Mouse (Mus musculus) kidney, embryonic 16.5 days (tissue): ENCODE data around the gene Ift122. TPM values are rescaled to one million over a fixed set of nuclear protein-coding genes. Genes with fewer than 3 reads are reported as not detected.
A peak's percentile ranks its signal among the peaks of the same experiment; 100 is the strongest.

ENCODE experiments used
- ATAC-seq: fragments of 200-750 bp; cut with Nextera tagmentation; 2 replicates; pipeline ENCODE4 v1.8.0; 2017; ENCODE audit warnings: moderate TSS enrichment; ENCODE audit not compliant: low FRiP score, low TSS enrichment
- H3K27ac ChIP-seq: fragments of 300-500 bp; sonication (generic); 2 replicates; pipeline ENCODE4 v1.5.1; 2014; ENCODE audit warnings: low read length
- H3K27me3 ChIP-seq: fragments of 300-500 bp; sonication (generic); 2 replicates; pipeline ENCODE4 v1.6.1; 2014; ENCODE audit warnings: low read length, control low read depth, mixed read lengths; ENCODE audit not compliant: insufficient read depth
- H3K36me3 ChIP-seq: fragments of 300-500 bp; sonication (generic); 2 replicates; pipeline ENCODE4 v1.6.1; 2014; ENCODE audit warnings: low read length, control low read depth, mixed read lengths; ENCODE audit not compliant: insufficient read depth
- H3K4me1 ChIP-seq: fragments of 300-500 bp; sonication (generic); 2 replicates; pipeline ENCODE4 v1.6.1; 2014; ENCODE audit warnings: low read length, control low read depth, mixed read lengths; ENCODE audit not compliant: insufficient read depth
- H3K4me2 ChIP-seq: fragments of 300-500 bp; sonication (generic); replicated peaks from 2 replicates; pipeline ENCODE4 v1.6.1; 2014; ENCODE audit warnings: low read depth, low read length
- H3K4me3 ChIP-seq: fragments of 300-500 bp; sonication (generic); 2 replicates; pipeline ENCODE4 v1.5.1; 2014; ENCODE audit warnings: mild to moderate bottlenecking, low read length
- H3K9ac ChIP-seq: fragments of 300-500 bp; sonication (generic); replicated peaks from 2 replicates; pipeline ENCODE4 v1.6.1; 2014; ENCODE audit warnings: low read length
- H3K9me3 ChIP-seq: fragments of 300-500 bp; sonication (generic); 2 replicates; pipeline ENCODE4 v1.6.1; 2016; ENCODE audit warnings: low read length, control low read depth
- WGBS: fragments of 180-500 bp; shearing (Covaris S2); extraction: QIAGEN DNeasy Blood & Tissue Kit; methylation state at CpG from one replicate; pipeline ENCODE4 v1.1.7; 2014; 5-methylcytosine and 5-hydroxymethylcytosine counted together
- polyA plus RNA-seq: library from polyadenylated mRNA; unstranded; fragments of >200 nt; fragmentation: Nextera tagmentation; extraction: Ambion mirVana; gene quantifications from 2 replicates; pipeline ENCODE4 v1.2.1, GENCODE M21; 2015

Gene Ift122
- polyA plus RNA-seq, 1 experiment from 2014 or later, result 38.4 TPM

- 92% methylated on average over 4 of the region's 4 CpGs for WGBS
Observed at GRCm38 (mm10) chr6:115845006-115845405, 8.3 kb upstream of the Ift122 start.

GRCm38 (mm10) chr6:115846640-115847411, 6.4 kb upstream of the Ift122 start:
- peak overlapping the region; percentile 21; the same call in 1 of the 2 replicates for H3K27ac ChIP-seq
- H3K9ac ChIP-seq, result 0 out of 2 replicates have a peak overlapping the region, but pooled peaks have one; percentile 19
- H3K27me3 ChIP-seq, result no peaks in the 10 kb centered on the region
- H3K4me3 ChIP-seq, result no peak overlapping the region
- H3K9me3 ChIP-seq, result no peaks in the 10 kb centered on the region
- peaks cover 26% of the 10 kb centered on the region; the same call in 1 of the 2 replicates for H3K36me3 ChIP-seq
- WGBS, result 39% methylated on average over 7 of the region's 8 CpGs
- peaks cover 4% of the 10 kb centered on the region; the same call in 1 of the 2 replicates for H3K4me1 ChIP-seq
- H3K4me2 ChIP-seq, result no peak overlapping the region
- peak; percentile 51; the same call in 1 of the 2 replicates for ATAC-seq

More at GRCm38 (mm10) chr6:115845006-115845405, 8.3 kb upstream of the Ift122 start:
- H3K36me3 ChIP-seq, result peaks cover 25% of the 10 kb centered on the region; the same call in 1 of the 2 replicates
- H3K4me1 ChIP-seq, result 0 out of 2 replicates have a peak, but pooled peaks cover 3% of the 10 kb centered on the region
- H3K9ac ChIP-seq, result no peak overlapping the region
- H3K9me3 ChIP-seq, result no peaks in the 10 kb centered on the region
- H3K4me2 ChIP-seq, result no peak overlapping the region
- H3K27ac ChIP-seq, result no peak overlapping the region
- no peaks in the 10 kb centered on the region for H3K27me3 ChIP-seq
- no peak for ATAC-seq
- no peak overlapping the region for H3K4me3 ChIP-seq

GRCm38 (mm10) chr6:115848598-115849304, 4.5 kb upstream of the Ift122 start:
- peaks cover 16% of the 10 kb centered on the region; the same call in 1 of the 2 replicates for H3K36me3 ChIP-seq
- H3K9ac ChIP-seq, result no peak overlapping the region
- no peak overlapping the region for H3K4me3 ChIP-seq
- H3K9me3 ChIP-seq, result no peaks in the 10 kb centered on the region
- no peak overlapping the region for H3K27ac ChIP-seq
- peaks cover 10% of the 10 kb centered on the region for H3K4me1 ChIP-seq
- H3K4me2 ChIP-seq, result no peak overlapping the region
- no peaks in the 10 kb centered on the region for H3K27me3 ChIP-seq
- no peak for ATAC-seq
- WGBS, result 92% methylated on average over 10 of the region's 10 CpGs

GRCm38 (mm10) chr6:115852446-115853090, 702 bp upstream of the Ift122 start:
- Histone ChIP-seq H3K4me1 (peaks cover 17% of the 10 kb centered on the region), H3K4me3 (peak overlapping the region; percentile 62), H3K27me3 (no peaks in the 10 kb centered on the region), H3K36me3 (peaks cover 11% of the 10 kb centered on the region; the same call in 1 of the 2 replicates), H3K27ac (peak overlapping the region; percentile 92), H3K4me2 (peak overlapping the region; percentile 60), H3K9ac (peak overlapping the region; percentile 70), H3K9me3 (no peaks in the 10 kb centered on the region)
- 4% methylated on average over 20 of the region's 20 CpGs for WGBS
- ATAC-seq, result no peak; the same call in 1 of the 2 replicates

- no peaks in the 10 kb centered on the region for H3K9me3 ChIP-seq
- peak overlapping the region; percentile 62 for H3K4me3 ChIP-seq
- WGBS, result 44% methylated on average over 7 of the region's 7 CpGs
- peak overlapping the region; percentile 61 for H3K27ac ChIP-seq
- H3K27me3 ChIP-seq, result no peaks in the 10 kb centered on the region
- H3K9ac ChIP-seq, result peak overlapping the region; percentile 58
- H3K36me3 ChIP-seq, result peaks cover 9% of the 10 kb centered on the region; the same call in 1 of the 2 replicates
- peak overlapping the region; percentile 55 for H3K4me2 ChIP-seq
- H3K4me1 ChIP-seq, result peaks cover 17% of the 10 kb centered on the region
- ATAC-seq, result no peak
Observed at GRCm38 (mm10) chr6:115853985-115854384, 715 bp downstream of the Ift122 start.

GRCm38 (mm10) chr6:115854432-115854831, 1.2 kb downstream of the Ift122 start:
- no peak overlapping the region for H3K4me2 ChIP-seq
- H3K27me3 ChIP-seq, result no peaks in the 10 kb centered on the region
- no peaks in the 10 kb centered on the region for H3K9me3 ChIP-seq
- no peak overlapping the region for H3K4me3 ChIP-seq
- no peak overlapping the region for H3K27ac ChIP-seq
- peaks cover 21% of the 10 kb centered on the region for H3K4me1 ChIP-seq
- 72% methylated on average over 2 of the region's 2 CpGs for WGBS
- H3K9ac ChIP-seq, result no peak overlapping the region
- H3K36me3 ChIP-seq, result peaks cover 5% of the 10 kb centered on the region; the same call in 1 of the 2 replicates
- ATAC-seq, result no peak

- no peaks in the 10 kb centered on the region for H3K27me3 ChIP-seq
- H3K27ac ChIP-seq, result no peak overlapping the region
- H3K9me3 ChIP-seq, result no peaks in the 10 kb centered on the region
- ATAC-seq, result no peak
- 74% methylated on average over 3 of the region's 3 CpGs for WGBS
- no peak overlapping the region for H3K4me2 ChIP-seq
- H3K4me3 ChIP-seq, result no peak overlapping the region
- H3K4me1 ChIP-seq, result peaks cover 30% of the 10 kb centered on the region
- no peak overlapping the region for H3K9ac ChIP-seq
- H3K36me3 ChIP-seq, result no peaks in the 10 kb centered on the region
Observed at GRCm38 (mm10) chr6:115855733-115856360, 2.6 kb downstream of the Ift122 start.

GRCm38 (mm10) chr6:115856361-115856745, 3.1 kb downstream of the Ift122 start:
- Histone ChIP-seq H3K4me3 (no peak overlapping the region), H3K4me2 (no peak overlapping the region), H3K27me3 (no peaks in the 10 kb centered on the region), H3K27ac (no peak overlapping the region), H3K4me1 (peaks cover 30% of the 10 kb centered on the region), H3K9ac (no peak overlapping the region), H3K9me3 (no peaks in the 10 kb centered on the region), H3K36me3 (no peaks in the 10 kb centered on the region)
- no peak for ATAC-seq
- WGBS, result 70% methylated on average over 4 of the region's 4 CpGs

- Histone ChIP-seq H3K27me3 (no peaks in the 10 kb centered on the region), H3K4me2 (no peak overlapping the region), H3K9ac (no peak overlapping the region), H3K27ac (0 out of 2 replicates have a peak overlapping the region, but pooled peaks have one; percentile 21), H3K4me3 (no peak overlapping the region), H3K4me1 (peaks cover 33% of the 10 kb centered on the region), H3K36me3 (no peaks in the 10 kb centered on the region; the same call in 1 of the 2 replicates), H3K9me3 (no peaks in the 10 kb centered on the region)
- WGBS, result 56% methylated on average over 4 of the region's 4 CpGs
- no peak for ATAC-seq
Observed at GRCm38 (mm10) chr6:115859258-115859657, 6.0 kb downstream of the Ift122 start.
